Mouse (Mus musculus) embryonic fibroblast, embryonic 13.5 days (primary cell): Measurements from ENCODE around the gene Gse1.

Source experiments
- CTCF ChIP-seq: IDR thresholded peaks from 2 replicates; pipeline ENCODE4 v1.5.1; 2011; ENCODE audit warnings: mild to moderate bottlenecking, control low read depth, low read length, moderate library complexity, borderline replicate concordance; ENCODE audit not compliant: insufficient read depth
- POLR2A ChIP-seq: IDR thresholded peaks from 2 replicates; pipeline ENCODE4 v1.6.1; 2011; ENCODE audit warnings: low read depth, mild to moderate bottlenecking, control low read depth, low read length, moderate library complexity

DNA sequence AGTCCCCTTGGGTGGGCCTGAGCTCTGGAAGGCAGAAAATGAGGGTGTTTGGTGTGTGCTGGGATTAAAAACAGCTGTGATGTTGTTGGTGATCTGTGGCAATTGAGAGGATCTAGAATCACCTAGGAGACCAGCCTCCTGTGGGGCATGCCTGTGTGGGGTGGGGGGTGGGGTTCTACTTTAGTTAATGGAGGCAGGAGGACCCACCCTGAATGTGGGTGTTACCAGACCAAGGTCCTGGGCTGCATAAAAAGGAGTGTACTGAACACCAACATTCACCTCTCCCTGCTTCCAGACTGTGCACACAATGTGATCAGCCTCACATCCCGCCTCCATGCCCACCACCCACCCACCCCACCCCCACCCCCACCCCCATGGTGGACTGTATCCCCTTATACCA, 200.9 kb downstream of the Gse1 start:
- TF ChIP-seq CTCF (no peak), POLR2A (no peak)
